Mouse (Mus musculus): ENCODE results near the gene Alg9.

DNA sequence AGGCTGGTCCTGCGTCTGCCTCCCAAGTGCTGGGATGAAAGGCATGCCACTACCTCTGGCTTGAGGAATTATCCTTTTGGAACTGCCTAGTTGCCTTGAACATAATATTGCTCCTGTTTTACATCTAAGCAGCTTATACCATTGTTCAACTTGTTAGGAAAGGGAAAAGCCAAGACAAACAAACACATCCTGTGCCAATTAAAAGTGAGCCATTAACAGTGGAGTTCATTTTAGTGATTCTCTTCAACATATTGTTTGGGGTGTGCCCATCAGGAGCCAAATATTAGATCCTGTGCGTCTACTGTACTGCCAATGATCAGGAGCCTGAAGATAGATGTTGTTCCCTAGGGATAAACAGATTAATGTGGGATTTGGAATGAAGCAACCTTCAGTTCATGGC is 107.4 kb downstream of the Alg9 start:
- no peak for TF ChIP-seq POLR2A (IDR thresholded peaks at IDR 0.05; ENCODE audit: borderline replicate concordance, control insufficient read depth, low read depth, low read length)
- TF ChIP-seq CTCF (IDR thresholded peaks at IDR 0.05; ENCODE audit: control insufficient read depth, insufficient read depth, low read length): no peak
